Mouse (Mus musculus) A20 (cell line): ENCODE measurements around the gene Wfikkn2.

Source experiments
- DNase-seq: peaks from one replicate; pipeline ENCODE4 v3.0.0-alpha.2; 2011; ENCODE audit warnings: low read depth, low spot score

Wfikkn2 gene

DNA sequence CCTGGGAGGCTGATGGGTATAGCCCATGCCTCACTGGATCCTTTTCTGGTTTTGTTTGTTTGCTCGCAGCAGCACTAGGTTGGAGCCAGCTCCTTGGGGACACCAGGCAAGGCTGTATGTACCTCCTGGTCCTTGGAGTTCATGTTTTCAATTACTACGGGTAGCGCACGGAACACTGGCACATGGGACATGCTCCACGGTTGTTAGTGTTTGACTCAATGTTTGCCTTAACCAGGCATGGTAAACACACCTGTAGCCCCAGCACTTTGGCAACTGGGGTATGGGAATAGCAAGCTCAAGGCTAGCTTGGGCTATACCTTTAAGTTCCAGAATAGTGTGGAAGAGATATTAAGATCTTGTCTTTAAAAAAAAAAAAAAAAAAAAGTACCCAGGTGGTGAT is 55.1 kb downstream of the Wfikkn2 start:
- DNase-seq: no peak

DNA sequence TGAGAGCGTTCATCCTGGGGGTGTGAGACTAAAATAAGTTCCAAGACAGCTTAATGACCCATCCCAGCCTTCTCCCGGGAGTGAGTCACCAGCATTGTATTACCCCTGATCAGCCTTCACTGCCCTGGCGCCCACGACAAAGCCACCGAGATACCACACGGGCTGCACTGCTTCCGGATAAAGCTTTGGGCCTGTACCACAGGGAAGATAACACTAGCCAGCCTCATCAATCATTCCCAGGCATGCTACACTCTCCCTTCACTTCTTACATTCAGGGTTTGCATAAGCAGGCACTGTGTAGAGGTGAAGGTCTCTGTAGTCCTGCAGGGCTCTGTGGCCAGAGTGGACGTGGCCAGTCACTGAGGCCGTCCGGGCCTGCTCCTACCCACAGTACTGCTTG is 56.2 kb downstream of the Wfikkn2 start:
- no peak for DNase-seq
